Mouse (Mus musculus): ENCODE measurements around the gene Rbm26.

The Rbm26 gene

DNA sequence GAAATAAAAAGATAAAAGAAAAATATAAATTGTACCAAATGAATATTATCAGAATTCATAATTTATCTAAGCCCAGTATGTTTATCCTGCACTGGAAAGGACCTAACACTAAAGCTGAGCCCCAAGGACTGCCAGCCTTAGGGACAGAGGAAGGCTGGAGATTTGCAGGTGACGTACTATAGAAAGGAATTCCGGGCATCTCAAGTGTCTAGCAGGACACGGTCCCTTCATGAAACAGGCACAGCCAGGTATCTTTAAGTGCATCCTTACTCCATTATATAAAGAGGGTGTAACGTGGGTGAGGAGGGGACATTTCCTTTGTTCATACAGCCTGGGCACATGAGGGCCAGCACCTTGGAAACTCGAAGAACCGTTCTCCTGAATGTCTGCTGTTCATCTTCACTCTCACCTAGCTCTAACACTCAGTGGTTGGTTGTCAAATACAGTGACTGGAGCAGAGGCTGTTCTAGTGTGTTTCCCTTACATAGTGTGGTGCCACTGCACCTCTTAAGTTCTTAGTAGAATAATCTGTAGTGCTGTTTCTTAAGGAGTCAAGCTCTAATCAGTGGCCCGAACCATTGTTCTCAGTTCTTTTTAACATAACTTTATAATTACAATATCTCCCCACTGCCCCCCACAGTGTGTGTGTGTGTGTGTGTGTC lies 91.7 kb downstream of the Rbm26 start:
- no peak for DNase-seq (ENCODE audit: low spot score in 2 of 2)

DNA sequence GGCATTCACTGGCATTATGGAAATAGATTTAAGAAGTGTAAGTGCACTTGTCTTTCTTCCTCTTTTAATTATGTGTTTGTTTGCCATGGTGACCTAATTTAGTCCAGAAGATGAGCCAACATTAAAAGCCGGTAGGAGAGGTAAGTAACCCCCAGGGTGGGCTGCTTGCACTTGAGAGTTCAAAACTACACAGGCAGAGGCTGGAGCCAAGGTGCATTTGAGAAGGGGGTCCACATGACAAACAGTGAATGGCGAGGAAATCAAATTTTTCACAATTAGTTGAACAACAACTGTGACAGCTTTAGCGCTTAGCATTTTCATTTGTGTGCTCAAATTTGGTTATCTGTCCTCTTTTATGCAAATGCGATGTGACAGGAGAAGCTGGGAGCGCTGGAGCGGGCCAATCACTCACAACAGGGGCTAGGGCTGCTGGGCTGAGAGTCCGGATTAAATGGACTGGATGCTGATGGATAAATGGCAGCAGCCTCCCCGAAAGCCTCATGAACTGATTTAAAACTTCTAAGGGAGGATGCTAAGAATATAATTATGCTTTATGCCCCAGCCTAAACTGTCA lies 92.3 kb downstream of the Rbm26 start:
- DNase-seq (ENCODE audit: low spot score in 2 of 2), result no peak

DNA sequence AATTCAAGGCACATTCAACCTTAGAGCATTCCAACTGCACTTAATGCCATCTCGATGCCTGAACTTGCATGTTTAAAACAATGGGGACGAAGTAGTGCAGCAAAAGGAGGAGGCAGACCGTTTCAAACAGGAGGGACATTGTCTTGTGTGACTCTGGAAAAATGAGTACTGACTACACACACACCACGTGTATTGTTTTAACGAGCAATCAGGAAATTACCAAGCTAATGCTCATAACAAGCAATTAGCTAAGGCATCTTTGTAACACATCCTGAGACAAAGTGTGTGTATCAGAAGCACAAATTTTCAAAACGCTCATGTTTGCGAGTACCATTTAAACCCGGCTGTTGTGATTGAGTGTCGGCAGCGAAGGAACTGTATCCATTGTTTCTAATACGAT lies 93.0 kb downstream of the Rbm26 start:
- no peak for DNase-seq (ENCODE audit: low spot score in 2 of 2)

DNA sequence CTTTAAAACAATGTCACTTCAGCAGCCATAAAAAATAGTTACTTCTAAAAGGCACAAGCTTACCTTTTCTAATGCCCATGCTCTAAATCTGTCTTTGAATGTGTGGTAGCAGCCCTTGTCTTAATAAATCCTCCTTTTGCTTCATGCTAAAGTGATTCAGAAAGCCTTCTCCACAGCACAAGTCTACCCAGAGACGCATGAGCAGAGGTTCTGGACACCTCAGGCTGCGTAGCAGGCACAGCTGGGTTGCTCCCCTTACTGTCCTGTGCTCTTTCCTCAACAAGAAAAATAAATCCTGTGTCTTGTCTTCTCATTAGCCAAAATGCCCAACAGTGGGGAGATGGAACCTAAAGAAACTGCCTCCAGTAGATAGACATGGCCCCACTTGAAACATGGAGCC lies 102.4 kb downstream of the Rbm26 start:
- DNase-seq (ENCODE audit: low spot score in 2 of 2), result no peak

- DNase-seq (ENCODE audit: low spot score in 2 of 2), result no peak
Measured at GRCm38 (mm10) chr14:105074376-105074775, 102.8 kb downstream of the Rbm26 start.

DNA sequence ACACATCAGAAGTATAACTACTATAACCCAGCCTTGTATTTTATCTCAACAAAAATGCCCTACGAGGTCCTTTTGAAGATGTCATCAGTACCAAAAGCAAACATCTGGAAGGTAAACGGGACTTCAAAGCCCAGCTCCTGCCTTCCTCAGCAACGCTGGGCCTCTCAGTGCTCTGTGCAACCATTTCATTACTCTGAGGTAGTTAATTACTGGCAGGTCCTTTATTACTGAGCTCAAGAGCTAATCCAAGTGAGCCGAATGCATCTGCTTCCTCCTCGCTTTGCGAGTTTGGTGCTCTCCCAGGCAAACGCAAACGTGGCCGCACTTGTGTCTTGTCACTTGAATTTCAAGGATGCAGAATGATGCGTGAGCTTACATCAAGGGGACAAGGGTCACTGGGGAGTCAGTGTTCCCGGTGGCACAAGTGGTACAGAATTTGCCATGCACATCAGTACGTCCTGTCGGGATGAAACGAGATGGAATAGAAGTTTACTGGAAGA lies 106.1 kb downstream of the Rbm26 start:
- no peak for DNase-seq (ENCODE audit: low spot score in 2 of 2)

DNA sequence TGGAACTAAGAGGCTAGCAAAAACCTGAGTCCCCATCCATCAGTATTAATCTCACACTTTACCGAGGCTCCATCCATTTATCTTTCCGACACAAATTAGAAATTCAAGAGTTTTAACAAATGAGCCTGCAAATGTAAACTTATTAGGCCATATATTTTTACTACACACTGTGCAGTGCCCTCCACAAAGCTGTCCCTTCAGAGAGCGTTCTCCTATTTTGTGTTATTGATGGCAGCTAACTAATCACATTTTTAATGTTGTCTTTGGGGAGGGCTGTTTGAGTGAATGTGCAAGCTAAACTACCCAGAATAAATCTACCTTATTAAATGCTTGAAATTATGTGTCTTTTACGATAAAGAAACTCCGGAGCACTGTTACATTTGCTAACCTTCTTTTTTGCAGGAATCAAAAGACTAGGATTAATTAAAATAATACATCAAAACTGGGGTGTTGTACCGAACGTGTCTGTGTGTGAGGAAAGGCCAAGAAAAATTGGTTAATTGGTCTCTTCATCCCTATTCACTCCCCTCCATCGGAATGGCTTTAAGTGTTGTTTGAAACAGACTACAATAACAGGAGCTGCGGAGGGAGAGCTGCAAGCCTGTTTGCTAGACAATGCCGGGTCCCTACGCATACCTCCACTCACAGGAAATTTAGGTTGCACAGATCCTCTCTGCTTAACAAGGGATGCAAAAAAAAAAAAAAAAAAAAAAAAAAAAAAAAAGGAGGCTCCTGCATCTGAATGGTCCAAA lies 106.7 kb downstream of the Rbm26 start:
- DNase-seq (ENCODE audit: low spot score in 2 of 2), result no peak

DNA sequence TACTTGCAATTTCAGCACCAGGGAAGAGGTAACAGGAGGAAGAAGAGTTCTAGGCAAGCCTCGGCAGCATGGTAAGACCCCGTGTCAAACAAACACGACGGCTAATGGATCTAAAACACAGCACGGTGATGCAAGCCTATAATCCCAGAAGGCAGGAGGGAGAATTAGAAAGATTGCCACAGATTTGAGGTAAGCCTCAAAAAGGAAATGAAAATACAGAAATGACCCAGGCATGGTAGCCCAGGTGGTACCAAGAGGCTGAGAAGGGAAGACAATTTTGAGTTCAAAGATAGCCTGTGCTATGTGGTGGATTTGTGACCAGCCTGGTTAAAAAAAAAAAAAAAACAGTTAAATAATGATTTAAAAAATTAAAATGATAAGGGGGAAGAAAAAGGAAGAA lies 109.1 kb downstream of the Rbm26 start:
- no peak for DNase-seq (ENCODE audit: low spot score in 2 of 2)

DNA sequence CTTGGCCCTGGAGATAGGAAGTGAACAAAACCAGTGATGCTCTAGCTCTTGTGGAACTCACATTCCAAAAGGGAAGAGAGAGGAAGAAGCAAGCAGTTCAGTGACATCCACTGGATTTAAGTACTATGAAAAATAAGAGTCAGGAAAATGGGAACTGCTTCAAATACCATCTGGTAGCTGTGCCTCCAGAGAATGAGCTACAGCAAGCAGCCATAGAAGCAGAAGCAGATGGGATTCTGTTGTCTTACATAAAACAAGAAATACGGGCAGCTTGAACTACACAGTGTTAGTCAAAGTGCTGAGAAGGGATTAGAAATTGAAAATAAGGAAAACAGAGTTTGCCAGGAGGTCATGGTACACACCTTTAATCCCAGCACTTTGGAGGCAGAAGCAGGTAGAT lies 112.9 kb downstream of the Rbm26 start:
- no peak for DNase-seq (ENCODE audit: low spot score in 2 of 2)

- DNase-seq (ENCODE audit: low spot score in 2 of 2), result no peak
Measured at GRCm38 (mm10) chr14:105061230-105061629, 115.9 kb downstream of the Rbm26 start.

GRCm38 (mm10) chr14:105057934-105058333 lies 119.2 kb downstream of the Rbm26 start:
- DNase-seq (ENCODE audit: low spot score in 2 of 2), result no peak

Measured in heart, adult 9 months (tissue).